Mouse (Mus musculus) embryonic facial prominence, embryonic 12.5 days (tissue): ENCODE results near the gene Mdga1. TPM values are rescaled to one million over a fixed set of nuclear protein-coding genes. Genes with fewer than 3 reads are reported as not detected.

Source experiments
- ATAC-seq: fragments of 200-750 bp; cut with Nextera tagmentation; 2 replicates; pipeline ENCODE4 v1.8.0; 2017; ENCODE audit not compliant: insufficient number of reproducible peaks, insufficient read depth, low FRiP score, low TSS enrichment
- H3K27ac ChIP-seq: fragments of 300-500 bp; sonication (generic); 2 replicates; pipeline ENCODE4 v1.5.1; 2016; ENCODE audit warnings: mild to moderate bottlenecking
- H3K27me3 ChIP-seq: fragments of 300-500 bp; sonication (generic); 2 replicates; pipeline ENCODE4 v1.6.1; 2016; ENCODE audit warnings: mild to moderate bottlenecking, moderate library complexity
- H3K36me3 ChIP-seq: fragments of 300-500 bp; sonication (generic); 2 replicates; pipeline ENCODE4 v1.6.1; 2016; ENCODE audit warnings: mild to moderate bottlenecking
- H3K4me1 ChIP-seq: fragments of 300-500 bp; sonication (generic); 2 replicates; pipeline ENCODE4 v1.6.1; 2016
- H3K4me2 ChIP-seq: fragments of 300-500 bp; sonication (generic); replicated peaks from 2 replicates; pipeline ENCODE4 v1.6.1; 2016; ENCODE audit warnings: mild to moderate bottlenecking, moderate library complexity
- H3K4me3 ChIP-seq: fragments of 300-500 bp; sonication (generic); 2 replicates; pipeline ENCODE4 v1.5.1; 2016; ENCODE audit warnings: mild to moderate bottlenecking
- H3K9ac ChIP-seq: fragments of 300-500 bp; sonication (generic); 2 replicates; pipeline ENCODE4 v1.6.1; 2016; ENCODE audit warnings: mild to moderate bottlenecking, moderate library complexity
- H3K9me3 ChIP-seq: fragments of 300-500 bp; sonication (generic); 2 replicates; pipeline ENCODE4 v1.6.1; 2016; ENCODE audit warnings: mild to moderate bottlenecking, moderate library complexity
- WGBS: fragments of 180-500 bp; shearing (Covaris S2); methylation state at CpG from one replicate; pipeline ENCODE4 v1.1.7; 2016; 5-methylcytosine and 5-hydroxymethylcytosine counted together
- polyA plus RNA-seq: library from polyadenylated mRNA; unstranded; fragments of >200 nt; fragmentation: Nextera tagmentation; extraction: Ambion mirVana; gene quantifications from 2 replicates; pipeline ENCODE4 v1.2.1, GENCODE M21; 2016

Gene Mdga1
- polyA plus RNA-seq, 1 experiment from 2014 or later, result 4.0 TPM

DNA sequence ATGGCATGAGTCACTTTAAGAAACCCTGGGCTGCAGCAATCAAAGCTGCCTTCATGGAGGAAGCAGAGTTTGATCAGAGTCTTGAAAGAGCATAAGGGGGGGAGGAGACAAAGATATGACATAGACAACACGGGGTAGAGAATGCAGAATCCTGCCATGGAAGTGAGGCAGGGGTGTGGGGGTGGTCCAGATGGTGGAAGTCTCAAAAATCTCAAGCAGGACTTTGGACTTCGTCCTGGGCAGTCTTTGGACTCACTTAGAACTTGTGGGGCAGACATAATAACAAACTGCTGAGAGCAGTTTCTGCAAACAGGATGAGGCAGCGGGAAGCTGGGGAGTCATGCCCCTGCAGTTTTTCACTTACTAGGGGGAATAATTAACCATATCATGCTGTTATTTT lies 166.3 kb downstream of the Mdga1 start:
- Histone ChIP-seq H3K4me2 (no peak overlapping the region), H3K36me3 (no peaks in the 10 kb centered on the region), H3K27ac (no peak overlapping the region), H3K9me3 (peaks cover 8% of the 10 kb centered on the region; the same call in 1 of the 2 replicates), H3K4me1 (peaks cover 4% of the 10 kb centered on the region; the same call in 1 of the 2 replicates), H3K4me3 (no peak overlapping the region), H3K9ac (no peak overlapping the region), H3K27me3 (no peaks in the 10 kb centered on the region)
- ATAC-seq, result no peak
- WGBS, result 71% methylated on average over 3 of the region's 3 CpGs

DNA sequence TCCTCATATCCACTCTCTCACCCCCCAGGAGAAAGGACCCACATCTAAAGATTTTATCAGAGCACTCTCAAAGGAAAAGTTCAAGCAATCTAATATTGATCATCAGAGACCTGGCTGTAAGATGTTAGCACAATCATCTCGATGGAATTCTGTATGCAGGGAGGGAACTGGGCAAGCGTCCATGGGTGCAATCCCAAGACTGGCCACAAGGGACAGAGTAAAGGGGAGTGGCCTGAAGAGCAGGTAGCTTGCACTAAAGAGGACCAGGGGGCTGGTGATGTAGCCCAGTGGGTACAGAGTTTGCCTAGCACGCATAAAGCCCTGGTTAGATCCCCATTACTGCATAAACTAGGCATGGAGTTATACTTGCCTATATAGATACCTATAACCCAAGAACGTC lies 168.5 kb downstream of the Mdga1 start:
- no peaks in the 10 kb centered on the region for H3K27me3 ChIP-seq
- no peak overlapping the region for H3K4me3 ChIP-seq
- no peak overlapping the region for H3K27ac ChIP-seq
- peaks cover 8% of the 10 kb centered on the region; the same call in 1 of the 2 replicates for H3K9me3 ChIP-seq
- no peak overlapping the region for H3K9ac ChIP-seq
- no peak overlapping the region for H3K4me2 ChIP-seq
- H3K4me1 ChIP-seq, result peaks cover 15% of the 10 kb centered on the region; the same call in 1 of the 2 replicates
- 29% methylated on average over 4 of the region's 4 CpGs for WGBS
- ATAC-seq, result no peak
- H3K36me3 ChIP-seq, result no peaks in the 10 kb centered on the region

DNA sequence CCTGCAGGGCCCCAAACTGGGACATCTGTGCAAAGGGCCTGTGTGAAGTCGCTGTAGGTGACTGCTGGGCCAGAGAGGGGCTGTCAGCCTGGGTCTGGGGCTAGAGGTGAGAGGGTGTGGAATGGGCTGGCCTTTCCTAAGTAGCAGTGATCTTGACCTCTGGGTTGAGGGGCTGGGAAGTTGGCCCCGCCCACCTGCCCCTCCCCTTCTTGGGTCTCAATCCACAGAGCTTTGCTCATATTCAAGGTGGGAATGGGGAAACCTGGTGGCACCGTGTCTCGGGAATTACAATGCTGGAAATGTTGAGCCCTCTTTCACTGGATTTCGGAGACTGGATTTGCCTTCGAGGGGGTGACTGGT lies 169.8 kb downstream of the Mdga1 start:
- H3K4me1 ChIP-seq, result peaks cover 22% of the 10 kb centered on the region
- no peaks in the 10 kb centered on the region for H3K27me3 ChIP-seq
- 44% methylated on average over 6 of the region's 6 CpGs for WGBS
- H3K4me3 ChIP-seq, result no peak overlapping the region
- H3K36me3 ChIP-seq, result no peaks in the 10 kb centered on the region
- no peak for ATAC-seq
- H3K27ac ChIP-seq, result no peak overlapping the region
- no peak overlapping the region for H3K4me2 ChIP-seq
- no peaks in the 10 kb centered on the region for H3K9me3 ChIP-seq
- no peak overlapping the region for H3K9ac ChIP-seq

DNA sequence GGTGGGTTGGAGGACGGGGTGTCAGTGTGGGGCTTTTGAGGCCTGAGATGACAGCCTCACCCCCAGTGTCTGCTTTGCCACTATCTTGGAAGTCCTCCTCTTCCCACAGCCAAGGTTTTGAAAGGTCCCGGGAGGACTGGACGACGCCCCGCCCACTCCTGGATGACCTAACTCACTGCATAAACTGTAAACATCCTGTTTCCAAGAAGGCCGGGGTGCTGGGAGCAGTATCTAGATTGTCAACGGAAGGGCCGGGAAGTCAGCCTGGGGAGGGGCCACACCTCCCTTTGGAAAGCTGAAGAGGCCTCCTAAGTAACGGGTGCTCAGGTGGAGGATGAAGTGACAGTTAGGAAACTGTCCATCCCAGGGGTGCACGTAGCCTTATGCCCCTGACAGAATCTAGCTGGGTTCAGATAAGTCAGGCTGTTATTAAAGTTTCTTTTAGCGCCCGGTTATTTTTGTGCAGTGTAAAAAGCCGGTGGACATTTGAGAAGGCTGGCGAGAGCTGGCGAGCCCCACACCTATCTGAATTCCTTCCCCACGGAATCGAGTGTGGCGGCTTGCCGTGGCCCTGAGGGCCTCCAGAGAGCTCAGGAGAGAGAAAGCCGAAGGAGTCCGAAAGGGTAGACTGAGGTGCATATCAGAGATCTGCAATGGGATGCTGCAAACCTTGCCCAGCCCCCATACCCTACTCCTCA lies 170.3 kb downstream of the Mdga1 start:
- H3K9ac ChIP-seq, result no peak overlapping the region
- H3K9me3 ChIP-seq, result no peaks in the 10 kb centered on the region
- H3K4me2 ChIP-seq, result no peak overlapping the region
- H3K4me1 ChIP-seq, result peaks cover 26% of the 10 kb centered on the region
- H3K36me3 ChIP-seq, result no peaks in the 10 kb centered on the region
- no peaks in the 10 kb centered on the region for H3K27me3 ChIP-seq
- 64% methylated on average over 21 of the region's 21 CpGs for WGBS
- H3K4me3 ChIP-seq, result no peak overlapping the region
- H3K27ac ChIP-seq, result no peak overlapping the region
- no peak for ATAC-seq

DNA sequence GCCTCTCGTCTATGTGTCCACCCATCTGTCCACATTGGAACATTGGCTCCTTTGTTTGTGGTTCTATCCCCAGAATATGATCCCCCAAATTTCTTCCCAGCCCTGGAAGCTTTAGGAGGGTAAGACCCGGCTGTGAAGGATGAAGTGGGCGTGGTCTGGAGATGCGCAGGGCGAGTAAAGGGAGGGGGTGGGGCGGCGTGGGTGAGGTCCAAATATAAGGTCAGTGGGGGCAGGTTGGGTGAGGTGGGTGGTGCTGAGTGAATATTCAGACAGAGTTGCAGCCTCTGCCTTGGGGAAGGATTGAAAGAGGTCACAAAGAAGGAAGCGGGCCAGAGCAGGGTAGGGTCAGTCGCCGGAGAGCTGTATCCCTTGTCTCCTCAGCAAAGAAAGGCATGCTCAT lies 171.7 kb downstream of the Mdga1 start:
- no peaks in the 10 kb centered on the region for H3K9me3 ChIP-seq
- H3K27me3 ChIP-seq, result no peaks in the 10 kb centered on the region
- H3K4me1 ChIP-seq, result peaks cover 26% of the 10 kb centered on the region
- H3K36me3 ChIP-seq, result no peaks in the 10 kb centered on the region
- no peak overlapping the region for H3K9ac ChIP-seq
- 33% methylated on average over 10 of the region's 10 CpGs for WGBS
- ATAC-seq, result no peak
- no peak overlapping the region for H3K4me2 ChIP-seq
- H3K4me3 ChIP-seq, result no peak overlapping the region
- no peak overlapping the region for H3K27ac ChIP-seq

DNA sequence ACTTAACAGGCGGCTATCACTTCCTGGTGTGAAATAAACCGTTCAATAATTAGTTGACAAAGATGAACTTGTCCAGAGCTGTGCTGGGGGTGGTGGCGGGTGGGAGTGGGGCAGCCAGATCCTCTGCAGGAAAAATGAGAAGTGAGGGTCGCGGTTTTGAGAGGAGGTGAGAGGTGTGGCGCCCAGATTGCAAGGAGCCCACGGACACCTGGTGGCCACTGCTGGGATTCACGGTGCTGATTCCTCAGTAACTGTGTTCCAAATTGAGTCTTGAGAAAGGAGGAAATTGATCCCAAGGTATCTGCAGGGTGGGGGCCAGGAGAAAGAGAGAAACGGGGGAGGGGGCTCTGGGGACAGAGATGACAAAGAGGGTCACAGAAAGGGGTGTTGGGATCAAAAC lies 173.1 kb downstream of the Mdga1 start:
- Histone ChIP-seq H3K27ac (no peak overlapping the region), H3K4me2 (no peak overlapping the region), H3K4me3 (no peak overlapping the region), H3K9me3 (no peaks in the 10 kb centered on the region), H3K27me3 (no peaks in the 10 kb centered on the region), H3K4me1 (peaks cover 26% of the 10 kb centered on the region), H3K36me3 (no peaks in the 10 kb centered on the region), H3K9ac (no peak overlapping the region)
- 44% methylated on average over 9 of the region's 9 CpGs for WGBS
- no peak for ATAC-seq

DNA sequence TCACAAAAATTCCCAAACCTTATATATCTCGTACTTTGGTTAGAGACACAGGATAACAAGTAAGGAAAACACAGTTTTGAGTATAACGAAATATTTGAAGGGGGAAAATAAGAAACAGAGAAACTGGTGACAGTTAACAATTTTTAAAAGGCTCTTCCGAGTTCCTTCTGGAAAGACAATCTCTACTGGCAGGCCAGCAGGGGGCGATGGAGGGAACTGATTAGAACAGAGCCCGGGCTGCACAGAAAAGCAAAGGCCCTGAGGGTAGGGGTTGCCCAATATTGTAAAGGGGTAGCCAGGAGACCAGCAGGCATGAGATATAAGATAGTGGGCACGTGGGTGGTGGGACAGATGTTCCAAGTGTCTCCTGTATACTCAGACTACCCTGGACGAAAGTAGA lies 173.8 kb downstream of the Mdga1 start:
- no peak for ATAC-seq
- 12% methylated on average over 7 of the region's 7 CpGs for WGBS
- H3K27ac ChIP-seq, result peak overlapping the region; percentile 77; the same call in 1 of the 2 replicates
- H3K4me2 ChIP-seq, result no peak overlapping the region; the same call in 1 of the 2 replicates
- H3K36me3 ChIP-seq, result no peaks in the 10 kb centered on the region
- no peak overlapping the region for H3K9ac ChIP-seq
- peaks cover 26% of the 10 kb centered on the region for H3K4me1 ChIP-seq
- no peaks in the 10 kb centered on the region for H3K27me3 ChIP-seq
- H3K4me3 ChIP-seq, result no peak overlapping the region
- H3K9me3 ChIP-seq, result no peaks in the 10 kb centered on the region

DNA sequence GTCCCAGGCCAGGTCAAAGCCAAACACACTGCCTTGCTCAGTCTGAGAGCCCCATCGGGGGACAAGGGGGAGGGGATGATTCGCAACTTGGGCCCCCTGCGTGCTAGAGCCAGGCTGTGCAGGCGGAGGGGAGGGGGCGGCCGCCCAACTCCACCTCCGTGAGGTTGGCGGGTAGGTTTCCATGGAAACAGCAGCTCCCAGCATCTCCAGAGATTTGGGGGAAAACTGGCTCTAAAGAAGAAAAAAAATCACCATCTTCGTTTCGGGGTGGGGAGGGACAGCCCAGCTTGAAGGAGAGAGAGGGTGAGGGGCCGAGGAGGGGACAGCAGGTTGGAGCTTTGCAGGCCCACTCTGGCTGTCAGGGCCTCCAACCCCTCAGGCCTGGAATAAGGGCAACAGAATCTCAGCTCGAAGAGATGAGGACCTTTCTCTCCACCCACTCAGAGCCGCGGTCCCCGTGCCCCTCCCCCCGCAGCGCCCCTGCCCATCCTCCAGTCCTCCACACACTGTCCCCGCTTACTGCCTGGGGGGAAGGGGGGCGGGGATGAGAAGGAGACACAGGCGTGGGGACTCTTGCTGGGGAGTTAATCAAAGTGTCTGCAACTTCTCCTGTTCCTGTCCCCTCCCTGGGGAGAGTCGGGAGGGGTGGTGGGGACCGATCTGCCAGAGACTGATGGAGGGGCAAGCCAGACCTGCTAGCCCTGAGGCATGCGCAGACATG lies 174.7 kb downstream of the Mdga1 start:
- Histone ChIP-seq H3K4me1 (peaks cover 26% of the 10 kb centered on the region), H3K4me3 (peak overlapping the region; percentile 32), H3K27me3 (no peaks in the 10 kb centered on the region), H3K36me3 (no peaks in the 10 kb centered on the region), H3K9me3 (no peaks in the 10 kb centered on the region), H3K4me2 (peak overlapping the region; percentile 66), H3K9ac (peak overlapping the region; percentile 28), H3K27ac (peak overlapping the region; percentile 77)
- 1% methylated on average over 16 of the region's 23 CpGs for WGBS
- ATAC-seq, result peak; percentile 38

DNA sequence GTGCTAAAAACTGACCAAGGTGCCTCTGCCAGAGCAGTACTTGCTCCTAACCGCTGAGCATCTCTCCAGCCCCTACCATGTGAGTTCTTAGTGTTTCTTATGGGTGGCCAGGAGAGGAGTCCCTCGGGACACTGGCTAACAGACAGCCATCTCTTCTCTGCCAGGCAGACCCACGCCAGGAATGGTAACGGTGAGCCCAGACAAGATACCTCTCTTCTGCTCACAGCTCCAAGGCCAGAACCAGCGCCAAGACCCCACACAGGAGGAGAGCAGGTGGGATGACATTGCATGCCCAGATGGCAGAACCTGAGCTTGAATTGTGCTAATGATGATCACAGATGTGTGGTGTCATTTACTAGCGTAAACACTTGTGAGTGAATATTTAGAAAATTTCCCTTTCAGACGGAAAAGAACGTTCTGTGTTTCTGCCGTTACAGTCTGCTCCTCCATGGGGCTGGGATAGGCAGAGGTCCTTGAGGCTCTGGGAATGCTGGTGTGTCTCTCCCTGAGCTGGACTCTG lies 178.3 kb downstream of the Mdga1 start:
- Histone ChIP-seq H3K36me3 (no peaks in the 10 kb centered on the region), H3K27ac (no peak overlapping the region), H3K27me3 (no peaks in the 10 kb centered on the region), H3K9ac (no peak overlapping the region), H3K9me3 (no peaks in the 10 kb centered on the region), H3K4me1 (peaks cover 14% of the 10 kb centered on the region), H3K4me2 (no peak overlapping the region), H3K4me3 (no peak overlapping the region)
- ATAC-seq, result no peak
- WGBS, result 85% methylated on average over 9 of the region's 9 CpGs

DNA sequence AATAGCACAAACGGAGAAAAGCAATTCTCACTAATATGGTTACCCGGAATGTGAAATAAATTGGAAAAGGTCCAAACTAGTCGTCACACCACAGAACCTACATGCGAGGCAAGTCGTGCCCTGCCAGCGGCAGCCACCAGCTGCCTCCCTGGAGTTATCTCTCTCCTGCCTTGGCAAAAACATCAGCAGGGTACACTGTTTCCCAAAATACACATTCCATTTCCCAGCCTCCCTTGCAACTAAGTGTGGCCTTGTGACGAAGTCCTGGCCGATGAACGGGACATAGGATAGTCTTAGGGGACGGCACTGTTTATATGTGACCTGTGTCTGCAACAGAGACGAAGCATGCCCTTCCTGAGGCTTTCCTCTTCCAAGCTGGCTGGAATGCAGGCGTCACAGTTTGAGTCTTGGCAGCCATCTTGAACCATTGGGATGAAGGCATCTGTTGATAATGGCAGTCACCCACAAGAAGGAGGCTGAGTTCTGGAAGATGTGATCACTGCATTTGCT lies 179.6 kb downstream of the Mdga1 start:
- H3K4me1 ChIP-seq, result peaks cover 6% of the 10 kb centered on the region
- no peaks in the 10 kb centered on the region for H3K27me3 ChIP-seq
- no peaks in the 10 kb centered on the region for H3K9me3 ChIP-seq
- H3K36me3 ChIP-seq, result no peaks in the 10 kb centered on the region
- ATAC-seq, result no peak
- WGBS, result 87% methylated on average over 12 of the region's 12 CpGs
- H3K27ac ChIP-seq, result no peak overlapping the region
- H3K9ac ChIP-seq, result no peak overlapping the region
- H3K4me3 ChIP-seq, result no peak overlapping the region
- H3K4me2 ChIP-seq, result no peak overlapping the region

DNA sequence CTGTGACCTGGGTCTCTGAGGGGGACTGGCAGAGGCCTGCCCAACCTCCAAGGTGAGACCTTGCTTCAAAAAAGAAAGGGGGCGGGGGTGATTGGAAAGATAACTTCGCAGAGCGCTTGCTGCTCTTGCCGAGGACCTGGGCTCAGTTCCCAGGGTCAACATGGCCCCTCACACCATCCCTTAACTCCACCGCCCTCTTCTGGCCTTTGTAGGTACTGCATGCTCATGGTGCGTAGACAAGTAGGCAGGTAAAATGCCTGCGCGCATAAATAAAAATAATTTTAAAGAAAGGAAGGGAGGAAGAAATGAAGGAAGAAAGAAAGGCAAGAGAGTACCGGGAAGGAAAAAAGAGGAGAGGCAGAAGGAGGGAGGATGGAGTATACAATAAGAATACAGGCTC lies 180.2 kb downstream of the Mdga1 start:
- Histone ChIP-seq H3K4me1 (peaks cover under 1% of the 10 kb centered on the region; the same call in 1 of the 2 replicates), H3K9me3 (no peaks in the 10 kb centered on the region), H3K4me2 (no peak overlapping the region), H3K36me3 (no peaks in the 10 kb centered on the region), H3K27me3 (no peaks in the 10 kb centered on the region), H3K9ac (no peak overlapping the region), H3K27ac (no peak overlapping the region), H3K4me3 (no peak overlapping the region)
- no peak for ATAC-seq
- WGBS, result 63% methylated on average over 9 of the region's 9 CpGs

DNA sequence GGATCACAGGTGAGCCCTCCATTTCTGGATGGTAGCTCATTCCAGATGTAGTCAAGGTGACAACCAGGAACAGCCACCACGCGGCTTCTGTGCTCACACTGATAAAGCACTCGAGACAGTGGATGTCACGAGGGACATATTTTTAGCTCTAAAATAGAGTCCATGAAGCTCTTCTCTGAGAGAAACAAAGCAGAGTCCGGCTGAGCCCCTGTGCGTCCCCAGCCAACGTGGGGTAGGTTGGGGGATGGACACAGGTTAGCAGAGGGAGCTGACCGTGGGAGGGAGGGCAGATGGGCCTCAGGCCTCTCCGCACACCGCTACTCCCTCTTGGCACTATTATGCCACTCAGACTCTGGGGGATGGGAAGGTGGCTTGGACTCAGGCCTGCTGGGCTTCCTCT lies 181.3 kb downstream of the Mdga1 start:
- H3K9ac ChIP-seq, result no peak overlapping the region
- H3K4me3 ChIP-seq, result no peak overlapping the region
- no peaks in the 10 kb centered on the region for H3K36me3 ChIP-seq
- H3K9me3 ChIP-seq, result no peaks in the 10 kb centered on the region
- no peak for ATAC-seq
- H3K27ac ChIP-seq, result no peak overlapping the region
- WGBS, result 86% methylated on average over 10 of the region's 10 CpGs
- H3K4me1 ChIP-seq, result no peaks in the 10 kb centered on the region
- H3K4me2 ChIP-seq, result no peak overlapping the region
- H3K27me3 ChIP-seq, result no peaks in the 10 kb centered on the region
